Mouse (Mus musculus): ENCODE data around the gene Zfp697.
A peak's percentile ranks its signal among the peaks of the same experiment; 100 is the strongest.

Gene Zfp697

GRCm38 (mm10) chr3:98382246-98382939, at the start of gene Zfp697:
Gene Zfp697, plus strand, starts transcription at chr3:98382461.
- peak; percentile 73 to 75 for DNase-seq (ENCODE audit: low spot score in 2 of 2)

GRCm38 (mm10) chr3:98334010-98334409, 48.3 kb upstream of the Zfp697 start:
- no peak for DNase-seq (ENCODE audit: low spot score in 2 of 2)

- no peak for DNase-seq (ENCODE audit: low spot score in 2 of 2)
Observed at GRCm38 (mm10) chr3:98335331-98335730, 46.9 kb upstream of the Zfp697 start.

- no peak for DNase-seq (ENCODE audit: low spot score in 2 of 2)
Observed at GRCm38 (mm10) chr3:98335886-98336285, 46.4 kb upstream of the Zfp697 start.

GRCm38 (mm10) chr3:98336661-98337654, 45.3 kb upstream of the Zfp697 start:
- DNase-seq (ENCODE audit: low spot score in 2 of 2): no peak

- DNase-seq (ENCODE audit: low spot score in 2 of 2): peak in 1 of 2 experiments; percentile 27
Observed at GRCm38 (mm10) chr3:98338584-98339041, 43.6 kb upstream of the Zfp697 start.

GRCm38 (mm10) chr3:98339097-98339705, 43.1 kb upstream of the Zfp697 start:
- DNase-seq (ENCODE audit: low spot score in 2 of 2): peak in 1 of 2 experiments; percentile 27

GRCm38 (mm10) chr3:98339706-98340109, 42.6 kb upstream of the Zfp697 start, which contains the start of gene Phgdh:
Gene Phgdh, minus strand, starts transcription at chr3:98339990.
- peak in 1 of 2 experiments; percentile 39 for DNase-seq (ENCODE audit: low spot score in 2 of 2)

GRCm38 (mm10) chr3:98340818-98341594, 41.3 kb upstream of the Zfp697 start:
- DNase-seq (ENCODE audit: low spot score in 2 of 2): no peak

- no peak for DNase-seq (ENCODE audit: low spot score in 2 of 2)
Observed at GRCm38 (mm10) chr3:98343235-98343634, 39.0 kb upstream of the Zfp697 start.

- DNase-seq (ENCODE audit: low spot score in 2 of 2): no peak
Observed at GRCm38 (mm10) chr3:98348106-98348505, 34.2 kb upstream of the Zfp697 start.

- DNase-seq (ENCODE audit: low spot score in 2 of 2): no peak
Observed at GRCm38 (mm10) chr3:98348705-98349104, 33.6 kb upstream of the Zfp697 start.

- peak; percentile 15 to 53 for DNase-seq (ENCODE audit: low spot score in 2 of 2)
Observed at GRCm38 (mm10) chr3:98353892-98354291, 28.4 kb upstream of the Zfp697 start.

- DNase-seq (ENCODE audit: low spot score in 2 of 2): no peak
Observed at GRCm38 (mm10) chr3:98355344-98356025, 26.8 kb upstream of the Zfp697 start.

- no peak for DNase-seq (ENCODE audit: low spot score in 2 of 2)
Observed at GRCm38 (mm10) chr3:98356026-98356365, 26.3 kb upstream of the Zfp697 start.

GRCm38 (mm10) chr3:98356632-98357370, 25.5 kb upstream of the Zfp697 start:
- no peak for DNase-seq (ENCODE audit: low spot score in 2 of 2)

GRCm38 (mm10) chr3:98362753-98363152, 19.5 kb upstream of the Zfp697 start:
- no peak for DNase-seq (ENCODE audit: low spot score in 2 of 2)

GRCm38 (mm10) chr3:98366086-98366485, 16.2 kb upstream of the Zfp697 start:
- DNase-seq (ENCODE audit: low spot score in 2 of 2): no peak

GRCm38 (mm10) chr3:98366823-98367222, 15.4 kb upstream of the Zfp697 start:
- DNase-seq (ENCODE audit: low spot score in 2 of 2): no peak

- DNase-seq (ENCODE audit: low spot score in 2 of 2): no peak
Observed at GRCm38 (mm10) chr3:98368283-98368682, 14.0 kb upstream of the Zfp697 start.

All from frontal cortex, postnatal 14 days (tissue).